Mouse (Mus musculus): Measurements from ENCODE around the gene Slc38a4.

The Slc38a4 gene

DNA sequence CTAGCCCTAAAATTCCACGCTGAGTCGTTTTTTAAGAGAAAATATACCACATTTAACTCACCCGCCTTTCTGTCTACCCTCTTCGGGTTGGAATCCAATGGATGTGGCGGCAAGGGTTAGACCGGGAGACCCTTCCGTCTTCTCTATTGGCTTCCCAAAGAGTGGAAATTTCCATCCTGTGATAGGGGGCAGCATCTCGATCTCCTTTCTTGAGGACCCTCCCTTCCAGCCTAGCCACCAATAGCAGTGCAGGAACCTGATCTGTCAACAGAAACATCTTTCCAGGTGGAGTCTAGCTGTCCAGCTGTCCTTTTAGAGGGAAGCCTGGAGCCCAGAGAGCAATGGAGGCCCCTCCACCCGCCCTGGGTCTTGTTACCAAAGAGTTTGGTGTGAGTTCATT, at the start of gene Slc38a4:
Gene Slc38a4 (minus strand): TSS at position 163 of the 400 bp plus-strand sequence.
- DNase-seq (ENCODE audit: low read depth, low spot score): no peak

DNA sequence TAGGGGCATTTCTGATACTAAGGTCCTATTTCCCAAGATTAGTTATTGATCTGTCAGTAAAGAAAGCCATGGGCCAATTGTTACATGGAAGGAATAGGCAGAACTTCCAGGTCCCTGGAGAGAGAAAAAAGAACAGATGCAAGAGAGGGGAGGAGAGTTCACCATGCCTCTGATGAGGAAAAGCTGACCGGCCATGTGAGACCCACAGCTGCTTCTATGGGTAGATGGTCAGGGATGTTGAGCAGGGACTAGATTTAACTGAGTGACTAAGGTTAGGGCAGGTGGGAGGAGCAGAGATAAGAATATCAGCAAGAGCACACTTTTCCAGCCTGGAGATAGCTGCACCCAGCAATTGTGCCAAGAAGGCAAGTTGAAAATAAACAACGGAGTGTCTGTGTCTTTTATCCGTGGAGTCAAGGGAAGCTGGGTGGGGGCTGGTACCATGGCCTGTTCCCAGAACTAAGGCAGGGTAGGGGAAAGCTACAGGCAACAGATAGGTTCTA, 49.2 kb upstream of the Slc38a4 start:
- no peak for DNase-seq (ENCODE audit: low read depth, low spot score)

GRCm38 (mm10) chr15:97104048-97104447, 48.3 kb upstream of the Slc38a4 start:
- DNase-seq (ENCODE audit: low read depth, low spot score): no peak

GRCm38 (mm10) chr15:97102811-97103210, 47.1 kb upstream of the Slc38a4 start:
- no peak for DNase-seq (ENCODE audit: low read depth, low spot score)

DNA sequence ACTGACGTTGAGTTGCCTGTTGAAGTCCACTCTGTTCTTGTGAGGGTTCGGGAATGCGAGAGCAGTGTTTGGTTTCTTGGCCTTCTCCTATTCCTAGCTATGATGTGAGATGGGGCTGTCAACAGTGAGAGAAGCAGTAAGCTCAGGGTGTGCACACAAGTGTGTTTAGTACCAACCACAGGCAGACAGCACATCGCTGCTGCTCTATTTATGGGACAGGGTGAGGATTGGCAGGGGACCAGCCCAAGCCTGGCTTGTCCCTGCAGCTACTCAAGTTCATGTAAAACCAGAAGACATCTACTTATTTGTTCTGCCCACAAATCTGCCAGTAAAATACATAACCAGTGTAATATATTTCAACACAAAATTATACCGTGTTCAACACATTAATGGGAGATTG, 46.4 kb upstream of the Slc38a4 start:
- no peak for DNase-seq (ENCODE audit: low read depth, low spot score)

GRCm38 (mm10) chr15:97099101-97099500, 43.3 kb upstream of the Slc38a4 start:
- DNase-seq (ENCODE audit: low read depth, low spot score): no peak

GRCm38 (mm10) chr15:97097548-97097947, 41.8 kb upstream of the Slc38a4 start:
- no peak for DNase-seq (ENCODE audit: low read depth, low spot score)

DNA sequence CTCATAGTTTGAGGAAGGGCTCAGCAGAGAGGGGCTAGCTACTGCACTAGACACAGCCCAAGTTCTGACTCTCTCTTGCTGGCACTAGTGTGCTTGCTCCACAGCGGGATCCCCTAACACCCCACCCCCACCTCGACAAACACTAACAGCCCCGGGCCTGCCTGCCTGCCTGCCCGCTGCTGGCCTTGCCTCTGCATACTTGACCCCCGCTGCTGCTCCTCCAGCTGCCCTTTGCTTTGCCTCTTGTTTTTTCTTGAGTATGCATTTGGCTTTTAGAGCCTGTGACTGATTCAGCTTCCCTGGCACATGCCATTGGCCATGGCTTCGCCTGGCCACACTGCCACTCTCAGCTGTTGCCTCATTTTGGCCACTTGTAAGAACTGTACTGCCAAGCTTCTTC, 33.8 kb upstream of the Slc38a4 start:
- no peak for DNase-seq (ENCODE audit: low read depth, low spot score)

DNA sequence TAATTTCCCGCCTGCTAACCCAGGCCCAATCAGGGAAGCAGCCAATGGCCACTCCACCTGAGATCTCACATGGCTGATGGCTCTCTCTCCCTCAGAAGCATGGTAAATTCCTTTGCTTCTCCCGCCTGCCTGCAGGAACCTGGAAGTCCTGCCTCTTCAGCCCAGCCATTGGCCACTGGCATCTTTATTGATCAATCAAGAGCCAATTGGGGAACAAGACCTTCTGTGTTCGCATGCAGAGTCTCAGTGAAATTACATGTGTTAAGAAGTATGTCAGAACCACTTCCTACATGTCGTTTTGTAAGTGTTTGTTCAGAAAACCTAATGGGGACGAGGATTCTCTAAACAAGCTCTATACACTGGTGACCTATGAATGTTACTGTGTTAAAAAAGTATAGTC, 30.1 kb upstream of the Slc38a4 start:
- DNase-seq (ENCODE audit: low read depth, low spot score): no peak

DNA sequence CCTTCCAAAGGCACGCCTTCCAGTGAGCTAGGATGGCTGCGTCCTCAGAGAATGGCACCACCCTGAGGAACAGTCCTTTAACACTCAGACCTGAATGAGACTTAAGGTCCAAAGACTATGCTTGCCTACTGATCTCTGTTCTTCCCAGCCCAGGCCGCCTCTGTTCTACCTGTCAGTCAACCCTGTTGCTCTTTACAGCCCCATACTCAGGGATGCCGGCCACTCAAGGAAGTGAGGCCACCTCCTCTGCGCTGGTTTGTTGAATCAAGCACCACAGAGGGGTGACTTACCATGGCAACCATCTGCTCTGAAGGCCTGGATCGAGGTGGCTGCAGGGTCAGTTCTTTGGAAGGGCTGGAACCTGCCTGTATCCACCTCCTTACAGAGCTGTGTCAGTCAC, 21.9 kb upstream of the Slc38a4 start:
- no peak for DNase-seq (ENCODE audit: low read depth, low spot score)

DNA sequence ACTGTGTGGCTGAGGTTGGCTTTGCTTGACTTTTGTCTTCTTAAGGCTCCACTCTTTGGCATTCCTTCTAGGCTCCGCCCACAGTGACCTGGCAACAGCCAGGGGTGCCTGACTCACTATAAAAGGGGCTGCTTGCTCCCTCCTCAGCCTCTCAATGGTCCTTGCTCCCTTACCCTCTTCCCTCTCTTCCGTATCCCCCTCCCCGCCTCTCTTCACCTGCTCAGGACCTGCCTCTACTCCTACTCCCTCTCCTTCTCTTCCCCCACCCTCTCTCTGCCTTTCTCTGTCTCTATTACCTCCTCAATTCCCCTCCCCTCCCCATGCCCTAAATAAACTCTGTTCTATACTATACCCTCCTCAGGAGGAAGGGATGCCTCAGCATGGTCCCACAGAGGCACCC, 20.3 kb upstream of the Slc38a4 start:
- no peak for DNase-seq (ENCODE audit: low read depth, low spot score)

- no peak for DNase-seq (ENCODE audit: low read depth, low spot score)
These were observed 19.5 kb upstream of the Slc38a4 start for GRCm38 (mm10) chr15:97075240-97075639.

- DNase-seq (ENCODE audit: low read depth, low spot score): no peak
These were observed 17.4 kb upstream of the Slc38a4 start for GRCm38 (mm10) chr15:97072859-97073826.

DNA sequence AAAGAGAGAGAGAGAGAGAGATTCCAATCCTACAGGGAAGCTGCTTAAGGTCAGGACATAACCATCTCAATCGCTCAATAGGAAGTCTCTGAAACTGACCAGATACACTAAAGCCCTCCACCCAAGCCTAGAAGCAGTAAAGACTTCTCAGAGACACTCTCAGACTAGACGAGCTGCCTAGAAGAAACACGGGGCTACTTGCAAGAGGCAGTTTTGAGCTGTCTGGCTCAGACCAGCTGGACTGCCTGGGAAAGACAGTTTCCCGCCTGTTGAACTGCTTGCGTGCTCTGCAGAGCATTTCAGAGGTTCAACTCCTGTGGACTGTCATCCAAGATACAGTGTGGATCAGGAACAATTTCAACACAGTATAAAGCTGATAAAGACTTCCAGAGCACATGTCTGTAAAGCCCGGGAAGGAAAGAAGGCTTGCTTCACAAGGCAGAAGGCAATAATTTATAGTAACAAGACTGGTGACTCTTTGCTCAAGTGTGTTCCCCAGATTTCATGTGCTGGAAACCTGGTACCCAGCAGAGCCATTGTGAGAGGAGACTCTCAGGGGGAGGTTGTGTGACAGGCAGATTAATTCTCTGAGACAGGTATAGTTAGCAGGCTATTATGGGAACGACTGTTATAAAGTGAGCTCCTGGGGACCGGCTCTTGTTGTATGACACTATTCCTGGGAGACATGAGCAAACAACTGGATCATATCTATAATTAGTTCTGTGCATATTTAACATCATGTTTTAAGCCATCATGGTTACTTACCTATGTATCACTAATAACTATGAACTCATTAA, 11.8 kb upstream of the Slc38a4 start:
- DNase-seq (ENCODE audit: low read depth, low spot score): no peak

GRCm38 (mm10) chr15:97066937-97067336, 11.2 kb upstream of the Slc38a4 start:
- no peak for DNase-seq (ENCODE audit: low read depth, low spot score)

GRCm38 (mm10) chr15:97063211-97063610, 7.5 kb upstream of the Slc38a4 start:
- DNase-seq (ENCODE audit: low read depth, low spot score): no peak

DNA sequence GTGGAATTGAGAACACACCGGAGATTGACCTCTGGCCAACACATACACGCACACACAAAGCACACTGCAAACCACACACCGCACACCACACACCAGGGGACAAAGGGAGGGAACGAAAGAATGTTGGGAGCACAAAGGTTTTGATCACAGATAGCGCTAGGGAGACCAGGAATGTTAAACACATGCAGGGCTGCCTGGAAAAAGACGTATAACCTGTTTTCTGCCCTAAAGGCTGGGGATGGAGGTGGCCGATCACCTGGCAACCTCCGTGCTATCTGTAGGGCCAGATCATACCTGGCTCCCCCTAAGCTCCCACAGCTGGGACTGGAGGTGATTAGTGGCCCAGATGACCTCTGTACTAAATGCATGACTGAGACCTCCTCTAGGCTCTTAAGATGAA, 5.2 kb upstream of the Slc38a4 start:
- DNase-seq (ENCODE audit: low read depth, low spot score): no peak

DNA sequence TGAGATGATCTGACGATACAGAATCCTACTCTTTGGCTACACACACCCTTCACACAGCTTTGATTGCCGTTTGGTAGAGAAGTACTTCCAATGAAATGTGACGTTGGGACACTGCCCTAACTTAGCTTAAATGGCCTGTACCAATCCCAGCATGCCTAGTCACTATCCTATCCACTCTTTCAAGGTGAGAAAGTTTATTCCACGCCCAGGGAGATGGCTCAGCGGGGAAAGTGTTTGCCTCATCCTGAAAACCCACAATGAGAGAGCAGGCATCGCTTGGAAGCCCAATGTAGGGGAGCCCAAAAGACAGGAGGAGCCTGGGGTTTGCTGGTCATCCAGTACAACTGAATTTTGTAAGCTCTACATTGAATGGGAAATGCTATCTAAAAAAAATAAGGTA, 4.8 kb upstream of the Slc38a4 start:
- DNase-seq (ENCODE audit: low read depth, low spot score): no peak

- no peak for DNase-seq (ENCODE audit: low read depth, low spot score)
These were observed 4.3 kb upstream of the Slc38a4 start for GRCm38 (mm10) chr15:97060102-97060501.

DNA sequence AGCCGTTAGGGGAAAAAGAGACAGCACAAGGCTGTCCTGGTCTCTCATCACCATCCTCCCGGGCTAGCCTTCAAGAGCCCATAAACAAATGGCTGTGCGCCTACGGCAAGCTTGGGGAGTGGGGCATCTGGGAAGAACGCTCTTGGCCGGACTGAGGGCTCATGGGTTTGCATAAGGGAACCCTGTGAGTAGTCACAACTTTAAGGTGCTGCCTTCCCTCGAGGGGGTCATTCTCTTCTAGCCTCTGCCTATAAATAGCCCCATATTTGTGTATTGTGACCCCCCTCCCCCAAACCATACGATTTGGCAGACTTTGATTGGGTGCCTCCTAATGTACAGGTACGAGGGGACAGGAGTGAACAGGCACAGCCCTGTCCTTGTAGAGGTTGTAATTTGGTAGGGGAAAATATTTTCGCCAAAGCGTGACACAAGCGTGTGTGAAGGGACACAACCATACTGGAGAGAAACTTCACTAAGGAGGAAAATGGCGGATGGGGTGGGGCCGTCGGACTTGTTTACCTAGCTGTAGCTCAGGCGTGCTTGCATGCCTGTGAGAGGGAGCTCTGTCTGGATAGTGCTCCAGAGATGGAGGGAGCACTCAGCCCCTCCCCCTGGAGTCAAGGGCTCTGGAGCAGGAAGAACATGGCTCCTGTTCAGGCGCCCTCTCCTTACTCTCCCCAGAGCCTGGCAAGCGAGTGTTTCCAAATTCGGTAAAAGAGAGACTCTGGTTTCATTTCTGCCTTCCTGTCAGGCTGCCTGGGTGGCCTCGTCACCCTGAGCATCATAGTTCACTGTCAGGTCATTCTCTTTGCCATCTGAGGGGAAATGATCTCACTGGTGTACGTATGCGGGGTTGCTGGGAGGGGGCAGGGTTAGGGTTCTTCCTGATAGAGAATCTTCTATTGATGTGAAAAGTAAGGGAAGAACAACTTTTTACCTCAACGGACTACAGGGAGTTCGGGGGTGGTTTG, 3.6 kb upstream of the Slc38a4 start:
- DNase-seq (ENCODE audit: low read depth, low spot score): no peak

GRCm38 (mm10) chr15:97054767-97055489, 828 bp downstream of the Slc38a4 start:
- DNase-seq (ENCODE audit: low read depth, low spot score): no peak
